Mouse (Mus musculus): ENCODE data around the gene Hcfc1. TPM values are rescaled to one million over a fixed set of nuclear protein-coding genes. Genes with fewer than 3 reads are reported as not detected.

The Hcfc1 gene
- polyA plus RNA-seq, 1 experiment from 2014 or later = 40.8 TPM

DNA sequence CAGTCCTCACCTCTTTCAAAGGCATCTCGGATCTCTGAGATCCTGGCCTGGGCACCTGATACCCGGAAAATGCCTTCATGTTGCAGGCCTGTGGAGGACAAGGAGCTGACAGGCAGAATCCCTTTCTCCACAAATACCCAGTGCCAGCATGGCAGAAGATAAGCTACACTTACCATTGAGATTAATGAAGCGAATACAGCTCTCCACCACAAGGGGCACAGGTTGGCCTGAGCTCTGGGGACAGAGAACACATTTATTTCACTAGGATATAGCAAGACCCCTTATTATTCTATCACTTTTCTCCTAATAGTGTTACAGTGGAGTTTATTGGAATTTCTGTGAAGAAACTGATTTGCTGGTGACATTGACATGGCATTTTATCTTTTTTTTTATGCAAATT, 68.2 kb downstream of the Hcfc1 start:
- 72% methylated on average over 3 of the region's 3 CpGs for WGBS
- Histone ChIP-seq H3K9ac (no peak overlapping the region), H3K4me1 (no peaks in the 10 kb centered on the region), H3K27ac (no peak overlapping the region), H3K36me3 (no peaks in the 10 kb centered on the region), H3K9me3 (no peaks in the 10 kb centered on the region), H3K4me3 (replicated peaks) (no peak overlapping the region), H3K4me2 (no peak overlapping the region), H3K27me3 (replicated peaks) (no peaks in the 10 kb centered on the region; the same call in 1 of the 2 replicates)
- no peak for ATAC-seq (ENCODE audit: insufficient read depth, low FRiP score, low read depth)

DNA sequence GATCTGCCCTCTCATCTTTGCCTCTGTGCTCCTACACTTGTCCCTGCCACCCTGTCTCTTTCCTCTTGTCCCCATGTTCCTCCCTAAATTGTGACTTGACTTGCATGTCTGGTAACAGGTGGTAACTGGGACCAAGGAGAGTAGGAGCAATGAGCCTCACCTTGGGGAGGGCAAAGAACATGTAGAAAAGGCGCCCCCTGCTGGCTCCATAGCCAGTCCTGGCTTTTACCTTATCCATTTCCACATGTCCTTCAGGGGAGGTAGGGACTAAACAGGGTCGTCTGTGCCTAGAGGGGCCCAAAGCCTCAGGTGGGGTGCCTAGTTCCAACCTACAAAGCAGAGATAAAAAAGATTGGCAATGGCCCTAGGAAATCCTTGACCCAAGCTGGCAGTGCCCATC, 70.4 kb downstream of the Hcfc1 start, which contains the start of gene L1cam:
Gene L1cam (minus strand): TSS at position 387 of the 400 bp plus-strand sequence.
- Histone ChIP-seq H3K4me2 (no peak within 1 kb of the TSS), H3K4me1 (no peaks in the 10 kb centered on the region), H3K4me3 (replicated peaks) (no peak within 1 kb of the TSS), H3K9me3 (no peaks in the 10 kb centered on the region), H3K27me3 (replicated peaks) (no peaks in the 10 kb centered on the region; the same call in 1 of the 2 replicates), H3K9ac (no peak within 1 kb of the TSS), H3K36me3 (no peaks in the 10 kb centered on the region), H3K27ac (no peak within 1 kb of the TSS)
- ATAC-seq (ENCODE audit: insufficient read depth, low FRiP score, low read depth) = no peak
- 7% methylated on average over 2 of the region's 2 CpGs for WGBS

DNA sequence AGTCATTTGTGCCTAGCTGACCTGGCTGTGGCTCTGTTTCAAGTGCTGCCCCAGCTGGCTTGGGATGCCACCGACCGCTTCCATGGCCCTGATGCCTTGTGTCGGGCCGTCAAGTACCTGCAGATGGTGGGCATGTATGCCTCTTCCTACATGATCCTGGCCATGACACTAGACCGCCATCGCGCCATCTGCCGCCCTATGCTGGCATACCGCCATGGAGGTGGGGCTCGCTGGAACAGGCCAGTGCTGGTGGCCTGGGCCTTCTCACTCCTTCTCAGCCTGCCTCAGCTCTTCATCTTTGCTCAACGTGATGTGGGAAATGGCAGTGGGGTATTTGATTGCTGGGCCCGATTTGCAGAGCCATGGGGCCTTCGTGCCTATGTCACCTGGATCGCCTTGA, 73.3 kb downstream of the Hcfc1 start:
- no peaks in the 10 kb centered on the region for H3K9me3 ChIP-seq
- H3K4me3 ChIP-seq (replicated peaks) = no peak overlapping the region
- ATAC-seq (ENCODE audit: insufficient read depth, low FRiP score, low read depth) = no peak
- H3K4me2 ChIP-seq = no peak overlapping the region
- H3K9ac ChIP-seq = no peak overlapping the region
- H3K27me3 ChIP-seq (replicated peaks) = no peaks in the 10 kb centered on the region
- H3K36me3 ChIP-seq = no peaks in the 10 kb centered on the region
- no peak overlapping the region for H3K27ac ChIP-seq
- 92% methylated on average over 14 of the region's 14 CpGs for WGBS
- H3K4me1 ChIP-seq = no peaks in the 10 kb centered on the region

Other genes with a start within 250 kb of the Hcfc1 start
- 18.6 and 19.5 TPM in 2 replicates for gene Abcd1, start 249.8 kb downstream of the Hcfc1 start, polyA plus RNA-seq (2015; fragmentation: Nextera tagmentation; extraction: Ambion mirVana)
- 0.67 and 0.68 TPM in 2 replicates for gene Plxnb3, start 209.3 kb downstream of the Hcfc1 start, polyA plus RNA-seq (2015; fragmentation: Nextera tagmentation; extraction: Ambion mirVana)
- gene Srpk3, start 192.0 kb downstream of the Hcfc1 start, polyA plus RNA-seq (2015; fragmentation: Nextera tagmentation; extraction: Ambion mirVana) = 2.2 and 4.8 TPM in 2 replicates
- 202 and 211 TPM in 2 replicates for gene Idh3g, start 179.5 kb downstream of the Hcfc1 start, polyA plus RNA-seq (2015; fragmentation: Nextera tagmentation; extraction: Ambion mirVana)
- gene Ssr4, start 179.3 kb downstream of the Hcfc1 start, polyA plus RNA-seq (2015; fragmentation: Nextera tagmentation; extraction: Ambion mirVana) = 253 and 266 TPM in 2 replicates
- 0.83 and 0.84 TPM in 2 replicates for gene Pdzd4, start 141.4 kb downstream of the Hcfc1 start, polyA plus RNA-seq (2015; fragmentation: Nextera tagmentation; extraction: Ambion mirVana)
- gene Avpr2, start 74.3 kb downstream of the Hcfc1 start, polyA plus RNA-seq (2015; fragmentation: Nextera tagmentation; extraction: Ambion mirVana) = 0.21 and 0.22 TPM in 2 replicates
- gene L1cam, start 70.3 kb downstream of the Hcfc1 start, polyA plus RNA-seq (2015; fragmentation: Nextera tagmentation; extraction: Ambion mirVana) = 8.2 and 9.3 TPM in 2 replicates
- 4.5 and 5.7 TPM in 2 replicates for gene Arhgap4, start 44.5 kb downstream of the Hcfc1 start, polyA plus RNA-seq (2015; fragmentation: Nextera tagmentation; extraction: Ambion mirVana)
- 144 and 156 TPM in 2 replicates for gene Naa10, start 44.4 kb downstream of the Hcfc1 start, polyA plus RNA-seq (2015; fragmentation: Nextera tagmentation; extraction: Ambion mirVana)
- gene Renbp, start 35.5 kb downstream of the Hcfc1 start, polyA plus RNA-seq (2015; fragmentation: Nextera tagmentation; extraction: Ambion mirVana) = 49.5 and 55.0 TPM in 2 replicates
- gene Irak1, start 57.6 kb upstream of the Hcfc1 start, polyA plus RNA-seq (2015; fragmentation: Nextera tagmentation; extraction: Ambion mirVana) = 68.3 and 71.1 TPM in 2 replicates
- not detected in 2 replicates for gene Opn1mw, start 161.1 kb upstream of the Hcfc1 start, polyA plus RNA-seq (2015; fragmentation: Nextera tagmentation; extraction: Ambion mirVana)
- 12.3 and 12.4 TPM in 2 replicates for gene Mecp2, start 169.0 kb upstream of the Hcfc1 start, polyA plus RNA-seq (2015; fragmentation: Nextera tagmentation; extraction: Ambion mirVana)
- gene Tex28, start 201.5 kb upstream of the Hcfc1 start, polyA plus RNA-seq (2015; fragmentation: Nextera tagmentation; extraction: Ambion mirVana) = not detected in 2 replicates
- not detected in 2 replicates for gene Tktl1, start 210.9 kb upstream of the Hcfc1 start, polyA plus RNA-seq (2015; fragmentation: Nextera tagmentation; extraction: Ambion mirVana)

Measured in stomach, embryonic 15.5 days (tissue).